Mouse (Mus musculus) heart, postnatal 14 days (tissue): ENCODE measurements at regions not wholly inside any gene's neighbourhood (a gene's known extent, or its start where the extent isn't known, plus 50 kb on each side); places are given as distances from the start of the nearest gene placed in this dataset.

Experiments
- DNase-seq, 2 experiments: peaks; one replicate each; pipeline ENCODE4 v3.0.0; 2021 to 2022
- intact Hi-C: fragments of 180-260 bp; cut with DNase I; formaldehyde crosslinking; loops from one replicate; pipeline ENCODE4 v1.15.1; 2025

DNA sequence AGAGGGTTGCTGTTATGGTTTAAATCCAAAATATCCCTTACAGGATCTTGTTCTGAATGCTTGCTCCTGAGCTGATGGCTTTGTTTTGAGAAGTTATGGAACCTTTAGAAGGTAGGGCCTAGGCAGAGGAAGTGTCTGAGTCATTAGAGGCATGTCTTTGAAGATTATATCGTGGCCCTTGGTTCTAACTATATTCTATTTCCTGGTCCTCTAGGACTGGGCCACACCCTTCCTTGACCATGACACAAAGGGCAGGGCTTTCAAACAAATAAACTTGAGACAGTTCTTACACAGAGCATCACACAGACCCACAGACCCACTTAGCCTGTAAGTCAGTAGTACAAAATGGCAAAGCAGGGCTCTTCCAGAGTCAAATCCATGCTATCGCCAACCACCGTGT lies 197.8 kb upstream of the Ubash3b start:
- intact Hi-C loops: no loop called here
- DNase-seq: no peak

DNA sequence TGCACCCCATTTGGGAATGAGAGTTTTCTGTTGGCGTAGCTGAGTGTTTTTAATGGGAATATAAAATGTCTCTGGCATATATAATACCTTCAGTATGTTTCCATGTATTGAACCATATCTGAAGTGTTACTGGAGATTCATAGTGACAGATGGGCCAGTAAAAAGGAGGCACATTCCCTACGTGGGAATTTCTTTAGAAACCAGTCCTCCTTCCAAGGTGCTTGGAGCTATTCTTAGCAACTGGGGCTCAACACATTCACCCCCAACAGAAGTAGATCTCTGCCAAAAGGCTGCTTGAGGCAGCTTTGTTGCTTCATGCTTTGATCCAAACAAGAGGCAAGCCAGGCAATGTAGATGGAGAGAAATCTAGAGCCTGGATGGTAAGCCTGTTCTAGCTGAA lies 183.8 kb upstream of the Ubash3b start:
- DNase-seq: no peak
- intact Hi-C loops: no loop called here

DNA sequence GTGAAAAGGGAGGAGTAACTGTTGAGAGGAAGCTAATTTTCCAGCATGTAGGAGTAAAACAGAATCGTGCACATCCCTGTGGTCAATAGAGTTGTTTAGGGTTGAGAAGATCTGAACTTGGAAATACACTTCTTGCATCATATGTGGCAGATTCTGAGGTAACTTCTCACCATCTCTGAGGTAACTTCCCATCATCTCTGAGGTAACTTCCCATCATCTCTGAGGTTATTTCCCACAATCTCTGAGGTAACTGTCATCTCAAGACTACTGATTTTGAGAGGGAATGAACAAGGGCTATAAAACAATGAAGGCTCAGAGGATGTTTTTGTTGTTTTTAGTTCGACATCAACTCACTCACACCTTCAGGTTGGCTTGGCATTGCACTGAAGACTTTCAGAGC lies 175.9 kb upstream of the Ubash3b start:
- intact Hi-C loops: no loop called here
- DNase-seq: no peak

DNA sequence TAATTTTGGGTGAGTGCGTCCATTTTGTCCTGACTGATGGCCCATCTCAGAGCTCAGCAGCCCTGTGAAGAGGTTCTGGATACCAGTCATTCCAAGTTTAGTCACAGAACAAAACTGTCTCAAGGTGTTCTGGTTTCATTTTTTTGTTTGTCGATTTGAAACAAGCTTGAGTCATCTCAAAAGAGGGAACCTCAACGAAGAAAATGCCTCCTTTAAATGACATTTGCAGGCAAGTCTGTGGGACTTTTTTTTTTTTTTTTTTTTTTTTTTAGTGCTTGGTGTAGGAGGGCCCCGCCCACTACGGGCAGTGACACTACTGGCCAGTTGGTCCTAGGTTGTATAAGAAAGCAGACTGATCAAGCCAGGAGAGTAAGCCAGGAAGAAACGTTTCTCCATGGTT lies 175.3 kb upstream of the Ubash3b start:
- DNase-seq: no peak

DNA sequence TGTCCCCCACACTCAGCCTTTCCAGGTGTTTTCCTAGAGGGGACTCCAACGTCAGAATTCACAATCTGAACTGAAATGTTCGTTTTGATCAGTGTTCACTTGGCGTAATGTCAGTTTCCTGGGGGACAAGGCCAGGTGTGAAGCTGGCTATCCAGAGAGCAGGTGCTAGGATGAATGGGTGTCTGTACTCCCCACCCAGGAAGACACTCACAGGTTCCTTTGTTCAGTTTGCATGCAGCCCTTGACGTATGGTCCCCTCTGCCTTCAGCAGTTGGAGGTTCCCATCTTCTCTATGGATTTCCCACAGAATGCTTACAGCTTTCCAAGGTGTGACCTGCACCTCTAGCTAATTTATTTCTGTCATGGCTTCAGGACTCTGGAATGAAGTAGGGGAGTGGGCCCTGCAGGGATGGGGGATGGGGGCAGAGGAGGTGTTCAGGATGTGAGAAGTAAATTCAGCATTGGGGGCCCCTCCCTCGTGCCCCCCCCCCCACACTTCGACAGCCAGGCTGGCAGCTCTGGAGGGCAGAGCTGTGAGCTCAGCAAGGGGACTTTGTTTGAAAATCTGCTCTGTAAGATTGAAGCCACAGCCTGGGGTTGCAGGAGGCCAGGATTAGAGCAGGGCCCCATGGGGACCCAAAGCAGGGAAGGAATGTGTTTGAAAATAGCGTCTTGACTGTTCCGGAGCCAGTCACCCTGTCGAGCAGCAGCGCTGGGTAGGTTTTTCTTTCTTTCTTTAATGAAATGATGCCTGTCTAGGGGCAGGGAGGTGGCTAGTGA lies 173.2 kb upstream of the Ubash3b start:
- intact Hi-C loops: no loop called here

More for the DNA sequence above, 175.3 kb upstream of the Ubash3b start:
- intact Hi-C loops: no loop called here

DNA sequence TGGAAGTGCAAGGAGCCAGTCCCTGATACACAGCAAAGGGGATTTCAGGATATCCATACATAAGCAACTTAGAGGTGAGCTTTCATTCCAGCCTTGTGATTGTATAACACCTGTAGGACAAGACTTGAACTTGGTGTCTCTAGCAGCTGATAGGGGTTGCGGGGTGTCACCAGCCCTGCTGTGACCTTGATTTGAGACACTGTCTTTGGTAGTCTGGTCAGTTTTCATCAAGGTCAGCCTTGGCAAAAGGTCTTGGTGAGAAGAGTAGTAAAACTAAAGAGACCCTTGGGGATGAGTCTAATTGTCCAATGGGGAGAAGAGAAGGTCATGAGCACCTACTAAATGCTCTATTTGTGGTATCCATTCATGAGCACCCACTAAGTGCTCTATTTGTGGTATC lies 172.0 kb upstream of the Ubash3b start:
- intact Hi-C loops: no loop called here
- DNase-seq: no peak

More for the DNA sequence above, 173.2 kb upstream of the Ubash3b start:
- DNase-seq: no peak

DNA sequence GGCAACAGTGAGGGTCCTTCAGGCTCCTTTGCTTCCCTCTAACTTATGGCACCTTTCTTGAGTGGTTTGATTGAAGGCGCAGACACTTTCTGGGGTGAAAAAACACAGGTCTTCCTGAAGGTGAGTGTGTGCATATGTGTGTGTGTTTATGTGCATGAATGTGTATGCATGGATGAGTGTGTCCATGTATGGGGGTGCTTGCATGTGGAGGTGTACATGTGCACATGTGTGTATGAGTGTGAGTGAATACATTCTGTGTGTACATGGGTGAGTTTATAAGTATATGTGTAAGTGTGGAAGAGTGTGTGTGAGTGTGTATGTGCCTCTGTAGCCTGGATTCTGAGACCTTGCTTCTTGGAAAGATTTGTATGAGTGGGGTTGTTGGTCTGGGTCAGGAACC lies 167.5 kb upstream of the Ubash3b start:
- intact Hi-C loops: loop anchor here (5.0 kb wide), 3 partner anchors 48 to 623 kb away; no protein-coding TSS in a partner anchor
- DNase-seq: no peak

DNA sequence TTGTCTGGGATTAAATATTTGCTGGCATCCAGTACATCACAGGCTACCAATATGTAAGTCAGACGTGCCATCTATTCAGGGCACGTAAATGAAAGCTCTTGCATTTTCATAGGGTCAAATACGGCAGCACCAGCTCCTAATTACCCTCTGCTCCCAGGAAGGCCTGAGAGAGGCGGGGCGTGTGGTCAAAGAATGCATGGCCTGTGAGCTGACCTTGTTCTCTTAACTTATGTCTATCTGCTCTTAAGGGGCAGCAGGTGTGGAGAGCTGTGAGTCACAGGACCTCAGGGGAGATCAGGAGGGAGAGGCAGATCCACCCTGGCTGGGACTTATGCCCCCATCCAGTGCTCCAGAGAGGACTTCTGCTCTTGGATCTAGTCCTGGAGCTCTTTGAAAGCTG lies 167.0 kb upstream of the Ubash3b start:
- intact Hi-C loops: loop anchor here (5.0 kb wide), 3 partner anchors 49 to 624 kb away; no protein-coding TSS in a partner anchor

DNA sequence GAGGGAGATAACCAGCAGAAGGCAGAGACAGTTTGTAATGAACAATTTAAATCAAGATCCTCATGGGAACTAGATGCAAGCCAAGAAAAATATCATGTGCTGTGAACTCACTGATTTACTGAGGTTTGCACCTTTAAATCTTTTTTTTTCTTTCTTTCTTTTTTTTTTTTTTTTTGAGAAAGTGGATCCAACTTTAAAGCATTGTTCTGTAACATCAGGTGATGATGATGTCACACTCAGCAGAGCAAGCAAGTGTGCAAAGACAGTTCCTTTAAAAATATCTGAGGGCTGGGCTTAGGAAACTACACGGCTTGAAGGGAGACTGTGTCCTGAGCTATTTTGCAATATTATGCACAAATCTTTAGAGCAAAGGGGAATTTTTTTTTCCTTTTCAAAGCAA lies 166.6 kb upstream of the Ubash3b start:
- intact Hi-C loops: loop anchor here (5.0 kb wide), 3 partner anchors 49 to 624 kb away; no protein-coding TSS in a partner anchor

More for the DNA sequence above, 167.0 kb upstream of the Ubash3b start:
- DNase-seq: no peak

DNA sequence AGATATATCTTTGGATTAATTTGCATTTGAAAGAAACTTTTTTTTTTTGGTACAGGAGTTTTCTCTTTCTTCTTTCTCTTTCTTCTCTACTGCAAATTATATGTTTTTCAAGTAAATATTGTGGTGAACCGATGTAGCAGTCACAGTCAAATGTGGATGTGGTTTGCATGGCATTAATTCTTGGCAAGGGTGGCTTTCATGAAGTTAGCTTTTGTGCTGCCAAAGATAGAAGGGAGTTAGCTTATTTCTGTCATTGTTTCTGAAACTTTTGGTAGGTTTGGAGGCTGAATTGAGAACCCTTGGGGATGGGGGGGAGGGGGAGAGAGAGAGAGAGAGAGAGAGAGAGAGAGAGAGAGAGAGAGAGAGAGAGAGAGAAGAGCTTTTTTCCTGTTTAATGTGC lies 166.1 kb upstream of the Ubash3b start:
- no peak for DNase-seq
- intact Hi-C loops: loop anchor here (5.0 kb wide), 3 partner anchors 50 to 625 kb away; no protein-coding TSS in a partner anchor

More for the DNA sequence above, 166.6 kb upstream of the Ubash3b start:
- no peak for DNase-seq

DNA sequence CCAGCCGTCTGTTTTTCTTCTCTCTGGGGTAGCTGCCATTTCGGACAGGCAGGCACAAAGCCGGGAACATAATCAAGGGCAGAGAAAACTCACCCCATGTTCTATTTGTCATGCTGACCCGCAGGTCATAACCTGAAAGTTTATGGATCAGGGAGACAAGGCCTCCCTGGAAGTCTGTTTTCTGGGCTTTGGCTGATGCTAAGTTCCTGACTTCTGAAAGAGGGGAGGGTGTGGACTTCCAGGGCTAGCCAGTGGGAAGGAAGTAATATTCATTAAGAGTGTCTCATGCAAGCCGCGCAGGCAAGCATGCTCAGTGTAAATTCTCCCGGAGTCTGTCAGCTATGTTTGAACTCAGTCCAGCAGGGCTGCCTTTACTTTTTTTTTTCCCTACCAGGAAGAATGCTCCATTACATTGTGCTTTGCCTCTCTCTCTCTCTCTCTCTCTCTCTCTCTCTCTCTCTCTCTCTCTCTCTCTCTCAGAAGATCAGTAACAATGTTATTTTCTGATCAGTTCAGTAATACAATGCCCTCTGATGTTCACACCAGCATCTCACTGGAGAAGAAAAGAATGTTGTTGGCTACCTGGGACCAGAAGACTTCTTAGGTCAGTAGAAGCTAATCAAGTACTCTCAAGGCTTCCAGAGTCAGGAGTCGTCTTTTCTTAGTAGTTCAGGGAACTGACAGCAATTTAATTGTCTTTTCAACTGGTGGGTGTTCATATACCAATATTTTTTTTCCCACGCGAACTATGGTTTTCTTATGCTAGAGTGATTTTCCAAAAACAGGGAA lies 165.5 kb upstream of the Ubash3b start:
- intact Hi-C loops: loop anchor here (5.0 kb wide), 3 partner anchors 50 to 625 kb away; no protein-coding TSS in a partner anchor
- peak; percentile 58 to 61 for DNase-seq

DNA sequence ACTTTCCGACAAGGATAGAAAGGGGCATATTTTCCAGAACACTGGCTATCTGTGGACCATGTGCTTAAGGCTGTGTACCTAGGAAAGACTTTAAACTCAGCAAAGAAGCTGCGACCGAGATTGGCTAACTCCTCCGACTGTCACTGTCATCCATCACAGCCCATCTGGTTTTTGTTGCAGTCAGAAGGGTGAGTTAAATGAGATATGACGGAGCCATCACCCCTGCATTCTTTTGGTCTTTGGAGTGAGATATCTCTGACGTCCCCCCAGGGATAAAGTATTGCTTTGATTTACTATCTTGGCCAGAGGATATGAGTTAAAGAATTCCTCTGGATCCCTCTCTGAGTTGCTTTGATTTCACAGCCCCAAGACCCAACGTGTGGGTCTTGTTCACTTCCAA lies 160.0 kb upstream of the Ubash3b start:
- DNase-seq: no peak
- intact Hi-C loops: no loop called here

DNA sequence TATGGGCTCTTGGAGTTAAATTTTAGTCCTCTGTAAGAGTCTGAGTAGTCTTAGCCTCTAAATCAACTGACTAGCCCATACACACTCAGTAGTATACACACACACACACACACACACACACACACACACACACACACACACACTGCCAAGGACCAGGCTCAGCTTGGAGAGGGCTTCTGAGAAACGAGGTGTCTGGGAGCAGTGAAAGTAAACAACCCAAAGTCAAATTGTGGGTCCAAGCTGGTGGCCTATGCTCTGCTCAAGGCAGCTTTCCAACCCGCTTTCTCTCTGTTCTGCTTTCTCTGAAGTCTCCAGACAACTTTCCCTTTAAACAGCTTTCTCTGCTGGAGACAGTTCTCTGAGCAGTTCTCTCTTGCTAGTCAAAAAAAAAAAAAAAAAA lies 157.6 kb upstream of the Ubash3b start:
- no peak for DNase-seq
- intact Hi-C loops: no loop called here

DNA sequence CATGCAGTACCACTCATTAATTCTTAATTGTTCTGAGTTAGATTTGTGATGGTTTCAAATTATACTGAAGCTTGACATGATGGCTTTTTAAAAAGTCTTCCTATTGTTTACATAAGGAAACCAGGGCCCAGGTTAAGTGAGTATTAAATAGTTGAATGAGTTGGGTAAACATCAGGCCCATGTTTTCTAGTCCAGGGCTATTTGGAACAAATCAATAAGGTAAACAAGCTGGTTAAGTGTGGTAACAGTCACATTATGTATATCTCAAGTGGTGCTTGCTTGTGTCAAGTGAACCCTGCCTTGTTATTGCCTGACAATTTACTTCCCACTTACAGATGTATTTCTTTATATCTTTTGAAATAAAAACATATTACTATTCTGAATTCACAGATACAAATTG lies 144.7 kb upstream of the Ubash3b start:
- intact Hi-C loops: no loop called here
- DNase-seq: no peak

DNA sequence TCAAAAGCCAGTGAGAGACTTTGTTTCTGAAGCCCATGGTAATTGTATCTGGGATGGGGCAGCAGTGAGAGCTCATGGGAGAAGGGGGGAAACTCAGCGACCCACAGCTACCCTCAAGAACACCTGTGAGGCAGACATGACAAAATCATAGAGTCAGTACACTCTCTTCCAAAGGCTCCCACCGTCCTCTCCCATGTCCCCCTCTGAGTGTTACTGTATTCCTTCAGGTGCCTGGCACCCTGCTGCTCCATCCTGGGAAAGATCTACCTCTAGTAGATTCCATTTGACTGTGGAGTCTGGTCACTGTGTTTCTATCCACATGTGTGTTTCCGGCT lies 142.0 kb upstream of the Ubash3b start:
- DNase-seq: no peak
- intact Hi-C loops: no loop called here

DNA sequence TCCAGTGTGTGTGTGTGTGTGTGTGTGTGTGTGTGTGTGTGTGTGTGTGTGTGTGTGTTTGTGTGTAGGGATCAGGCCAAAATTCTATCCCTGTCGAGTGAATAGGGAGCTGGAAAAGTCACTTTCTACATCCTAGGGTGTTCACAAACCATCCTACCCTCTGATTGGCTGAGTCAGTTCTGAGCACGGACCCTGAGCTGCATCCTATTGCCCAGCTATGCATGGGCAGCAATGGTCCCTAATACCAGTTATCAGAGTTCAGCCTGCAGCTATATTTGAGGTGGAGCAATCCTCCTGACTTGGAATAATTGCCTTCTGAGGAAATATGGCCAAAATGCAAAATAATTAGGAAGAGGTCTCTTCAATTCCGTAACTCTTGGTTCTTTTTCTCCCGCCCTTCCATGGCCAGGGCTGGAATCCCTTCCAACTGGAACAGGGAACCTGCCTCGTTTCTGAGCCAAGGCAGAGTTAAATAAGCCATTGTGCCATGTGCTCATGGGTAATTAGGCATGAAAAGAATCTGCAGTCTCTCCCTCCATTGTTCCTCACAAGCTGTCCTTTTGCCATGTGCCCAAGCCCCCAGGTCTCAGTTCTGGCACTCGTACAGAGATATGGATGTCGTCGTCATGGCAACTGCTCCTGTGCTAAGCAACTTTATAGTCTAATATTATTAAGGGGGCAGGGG lies 141.5 kb upstream of the Ubash3b start:
- DNase-seq: no peak
- intact Hi-C loops: no loop called here

DNA sequence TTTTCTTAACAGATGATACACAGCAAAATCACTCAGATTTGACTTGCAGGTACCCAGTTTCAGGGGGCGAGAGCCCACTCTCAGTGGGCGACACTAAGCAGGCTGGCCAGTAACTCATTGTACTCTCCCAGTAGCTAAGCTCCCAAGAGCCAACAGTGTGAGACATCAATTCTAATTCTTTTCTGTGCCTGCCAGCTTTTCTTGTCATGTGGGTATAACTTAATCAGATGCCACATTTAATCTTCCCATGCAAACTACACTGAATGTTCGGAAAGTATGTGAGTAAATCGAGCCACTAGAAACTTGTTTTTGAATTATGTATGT lies 124.6 kb upstream of the Ubash3b start:
- intact Hi-C loops: no loop called here
- DNase-seq: no peak

DNA sequence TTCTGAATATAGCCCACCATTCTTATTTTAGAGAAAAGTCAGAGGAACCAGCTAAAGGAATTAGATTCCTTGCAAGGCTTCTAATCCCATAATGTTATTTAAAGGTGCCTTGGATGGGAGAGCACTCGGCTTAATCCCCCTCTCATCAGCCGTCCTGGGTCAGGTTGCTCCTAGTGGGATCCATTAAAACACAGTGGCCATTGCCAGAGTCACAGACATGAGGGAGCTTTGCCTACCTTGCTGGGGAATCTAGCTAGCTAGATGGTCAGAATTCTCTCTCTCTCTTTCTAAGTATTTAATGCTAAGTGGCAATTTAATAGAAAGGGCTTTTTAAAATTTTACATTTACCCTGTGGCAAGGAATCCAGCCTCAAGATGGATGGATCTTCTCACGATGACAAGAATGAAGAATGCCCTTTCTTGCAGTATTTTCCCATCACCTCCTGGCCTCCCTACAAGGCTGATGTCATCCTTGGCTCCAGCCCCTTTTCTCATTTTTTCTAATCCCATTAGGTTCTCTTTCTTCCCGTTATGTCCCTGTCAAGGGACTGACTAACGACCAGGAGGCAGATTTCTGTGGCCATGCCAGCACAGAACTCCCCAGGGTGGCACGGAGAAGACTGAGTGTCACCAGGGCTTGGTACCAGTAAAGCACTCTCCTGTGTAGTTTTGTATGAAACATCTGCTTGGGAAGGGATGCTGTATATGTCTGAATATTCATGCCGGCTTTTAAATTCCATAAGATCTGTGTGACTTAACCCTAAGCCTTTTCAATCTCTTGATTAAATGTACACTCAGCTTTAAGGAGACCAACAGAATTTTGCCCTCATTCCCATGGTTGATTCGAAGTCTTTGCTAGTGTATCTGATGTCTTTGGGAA lies 124.0 kb upstream of the Ubash3b start:
- intact Hi-C loops: no loop called here
- peak; percentile 28 to 53 for DNase-seq

DNA sequence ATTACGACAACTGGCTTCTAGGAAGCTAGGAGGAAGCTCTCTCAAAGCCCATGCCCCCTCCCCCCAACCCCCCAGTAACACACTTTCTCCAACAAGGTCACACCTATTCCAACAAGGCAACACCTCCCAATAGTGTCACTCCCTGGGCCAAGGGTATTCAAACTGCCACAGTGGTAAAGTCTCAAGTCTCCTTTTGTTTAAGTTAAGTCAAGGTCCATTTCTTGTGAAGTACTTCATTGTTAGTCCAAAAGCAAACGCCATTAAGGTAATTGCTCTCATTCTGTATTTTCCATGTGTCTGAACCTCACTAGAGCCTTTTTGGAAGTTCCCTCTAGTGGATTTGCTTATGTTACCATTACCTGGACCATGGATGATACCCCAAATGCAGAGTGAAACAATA lies 116.2 kb upstream of the Ubash3b start:
- intact Hi-C loops: no loop called here
- no peak for DNase-seq

DNA sequence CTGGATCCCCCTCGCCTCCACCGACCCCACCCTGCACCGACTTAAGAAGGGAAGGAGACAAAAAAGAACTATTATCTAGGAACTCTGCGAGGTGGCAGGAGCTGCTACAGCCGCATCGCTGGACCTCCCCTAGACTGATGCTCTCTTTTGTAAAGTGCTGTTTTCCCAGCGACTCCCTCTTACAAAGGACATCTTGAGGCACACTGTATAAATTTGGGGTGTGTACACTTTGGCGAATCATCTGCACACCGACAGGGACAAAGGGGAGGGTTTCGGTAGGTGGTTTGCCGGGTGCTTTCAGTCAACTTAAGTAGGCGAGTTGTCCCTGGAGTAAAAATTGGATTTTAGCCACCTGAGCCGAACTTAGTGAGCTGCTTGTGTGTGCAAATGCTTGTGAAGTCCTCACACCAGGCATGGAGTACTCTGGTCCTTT lies 112.4 kb upstream of the Ubash3b start:
- intact Hi-C loops: no loop called here
- peak in 1 of 2 experiments; percentile 10 for DNase-seq
